Mouse (Mus musculus): ENCODE results near the gene L3hypdh.

- no peak for TF ChIP-seq CTCF (IDR thresholded peaks at IDR 0.05)
- no peak for TF ChIP-seq EP300 (IDR thresholded peaks at IDR 0.05)
Measured at GRCm38 (mm10) chr12:72039501-72039900, 45.7 kb downstream of the L3hypdh start.

Data from lung, postnatal 0 days (tissue).